In the genomic region with DNA sequence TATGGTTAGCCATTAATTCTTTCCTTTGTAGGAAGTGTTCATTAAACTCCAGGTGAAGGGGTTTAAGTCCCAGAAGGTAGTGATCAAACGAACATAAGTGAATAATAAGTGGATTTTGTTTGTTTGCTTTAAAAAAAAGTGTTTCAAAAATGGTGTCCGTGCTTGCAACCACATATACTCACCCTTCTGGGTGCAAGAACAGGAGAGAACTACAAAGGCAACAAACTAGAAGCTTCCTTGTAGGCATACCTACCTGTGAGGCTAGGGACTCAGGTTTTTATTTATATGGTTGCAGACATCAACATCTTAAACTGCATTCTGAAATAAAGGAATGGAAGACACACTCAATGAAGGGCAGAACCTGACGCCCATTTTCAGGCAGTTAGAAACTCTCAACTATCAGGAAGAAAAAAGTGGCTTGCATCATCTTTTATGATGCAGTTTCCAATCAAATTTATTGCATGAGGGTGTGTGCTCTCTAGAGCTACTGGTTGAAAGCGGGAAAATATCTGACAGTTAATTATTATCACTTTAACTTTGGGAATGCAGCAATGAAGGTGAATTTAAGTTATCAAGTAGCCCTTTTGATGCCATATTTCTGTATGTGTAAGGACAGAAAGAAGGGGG, we compare ENCODE assay signal across 12 mouse cellular contexts.
A peak's percentile ranks its signal among the peaks of the same experiment; 100 is the strongest.
DNase-seq lines count a peak whose midpoint lies in the region; ATAC-seq and TF ChIP-seq lines count a peak whose summit lies in the region.
"Had no signal": no experiment of that assay in that cellular context is flagged by ENCODE, and none has a peak within 500 bp of the region (broad histone marks: within the 10 kb centered on the region; RNA-seq: fewer than 3 reads in every experiment).

No protein-coding gene starts in this region.

- no peak overlapping the region for H3K27ac ChIP-seq in heart, embryonic 13.5 days (replicated peaks)
- no peak overlapping the region for H3K27ac ChIP-seq in layer of hippocampus, adult 2 months
- H3K27ac ChIP-seq in intestine, embryonic 15.5 days: no peak overlapping the region
- H3K27ac ChIP-seq in intestine, postnatal 0 days (ENCODE audit: low read depth, low read length): no peak overlapping the region
- H3K27ac ChIP-seq: limb, embryonic 10.5 days; liver, embryonic 15.5 days; lung, embryonic 15.5 days; macrophage had no signal

- 0 out of 2 replicates have a peak, but pooled peaks cover 6% of the 10 kb centered on the region for H3K4me1 ChIP-seq in heart, embryonic 13.5 days
- H3K4me1 ChIP-seq in intestine, embryonic 15.5 days (replicated peaks): no peaks in the 10 kb centered on the region
- H3K4me1 ChIP-seq in intestine, postnatal 0 days (replicated peaks; ENCODE audit: control insufficient read depth, insufficient read depth, low read length): no peaks in the 10 kb centered on the region
- H3K4me1 ChIP-seq: limb, embryonic 10.5 days; liver, embryonic 15.5 days had no signal

- DNase-seq in heart, adult 9 months (ENCODE audit: low spot score in 2 of 2): no peak
- DNase-seq in layer of hippocampus, adult 2 months (ENCODE audit: low spot score in 2 of 2): no peak
- no peak for DNase-seq in layer of hippocampus, adult 11-12 months (ENCODE audit: low spot score)
- DNase-seq in cerebellum, postnatal 14 days: no peak

- no peaks in the 10 kb centered on the region for H3K36me3 ChIP-seq in heart, embryonic 13.5 days
- no peaks in the 10 kb centered on the region for H3K36me3 ChIP-seq in intestine, embryonic 15.5 days
- no peaks in the 10 kb centered on the region for H3K36me3 ChIP-seq in intestine, postnatal 0 days (ENCODE audit: control insufficient read depth, insufficient read depth)
- H3K36me3 ChIP-seq: limb, embryonic 10.5 days; liver, embryonic 15.5 days; lung, embryonic 15.5 days had no signal

- 60% methylated on average over 4 of the region's 4 CpGs for WGBS in heart, embryonic 13.5 days
- 53% methylated on average over 4 of the region's 4 CpGs for WGBS in intestine, embryonic 15.5 days
- WGBS in intestine, postnatal 0 days: 36% methylated on average over 4 of the region's 4 CpGs

- no peaks in the 10 kb centered on the region for H3K9me3 ChIP-seq in heart, embryonic 13.5 days
- no peaks in the 10 kb centered on the region for H3K9me3 ChIP-seq in intestine, embryonic 15.5 days
- no peaks in the 10 kb centered on the region for H3K9me3 ChIP-seq in intestine, postnatal 0 days (ENCODE audit: control insufficient read depth)
- H3K9me3 ChIP-seq: limb, embryonic 10.5 days; liver, embryonic 15.5 days; lung, embryonic 15.5 days had no signal

- H3K4me3 ChIP-seq in heart, embryonic 13.5 days: no peak overlapping the region
- H3K4me3 ChIP-seq in layer of hippocampus, adult 2 months: peak overlapping the region; percentile 10
- no peak overlapping the region for H3K4me3 ChIP-seq in intestine, embryonic 15.5 days (replicated peaks)
- H3K4me3 ChIP-seq in intestine, postnatal 0 days (ENCODE audit: low read depth, low read length): no peak overlapping the region
- H3K4me3 ChIP-seq: limb, embryonic 10.5 days; liver, embryonic 15.5 days; lung, embryonic 15.5 days had no signal

- H3K4me2 ChIP-seq in heart, embryonic 13.5 days: peak overlapping the region; percentile 43; the same call in 1 of the 2 replicates
- no peak overlapping the region for H3K4me2 ChIP-seq in intestine, embryonic 15.5 days (replicated peaks)
- peak overlapping the region; percentile 45; the same call in 1 of the 2 replicates for H3K4me2 ChIP-seq in intestine, postnatal 0 days (replicated peaks; ENCODE audit: low read depth)
- H3K4me2 ChIP-seq: liver, embryonic 15.5 days; lung, embryonic 15.5 days had no signal

- H3K27me3 ChIP-seq in heart, embryonic 13.5 days (replicated peaks): no peaks in the 10 kb centered on the region
- H3K27me3 ChIP-seq in intestine, embryonic 15.5 days (replicated peaks): no peaks in the 10 kb centered on the region
- no peaks in the 10 kb centered on the region for H3K27me3 ChIP-seq in intestine, postnatal 0 days (replicated peaks; ENCODE audit: control insufficient read depth, insufficient read depth, low read length)
- H3K27me3 ChIP-seq: liver, embryonic 15.5 days; lung, embryonic 15.5 days had no signal

- no peak overlapping the region for H3K9ac ChIP-seq in heart, embryonic 13.5 days
- H3K9ac ChIP-seq in intestine, embryonic 15.5 days: no peak overlapping the region
- no peak overlapping the region for H3K9ac ChIP-seq in intestine, postnatal 0 days (ENCODE audit: low read depth, low read length)
- H3K9ac ChIP-seq: liver, embryonic 15.5 days; lung, embryonic 15.5 days had no signal

- TF ChIP-seq CTCF in layer of hippocampus, adult 2 months (conservative IDR thresholded peaks at IDR 0.05): no peak
- no peak for TF ChIP-seq CTCF in intestine, postnatal 0 days (IDR thresholded peaks at IDR 0.05; ENCODE audit: low read depth)

- ATAC-seq in heart, embryonic 13.5 days (ENCODE audit: extremely low read depth, insufficient number of reproducible peaks, low FRiP score, low TSS enrichment): no peak
- ATAC-seq in intestine, embryonic 15.5 days: peak; percentile 72
- peak; percentile 53 for ATAC-seq in intestine, postnatal 0 days
- ATAC-seq: activated CD4-positive, CD25-positive, alpha-beta regulatory T cell, adult 4 months had no signal
